Mouse (Mus musculus) neural tube, embryonic 10.5 days (tissue): Measurements from ENCODE around the gene Alg1.

Experiments used
- DNase-seq: peaks from one replicate; pipeline ENCODE4 v3.0.0-alpha.2; 2017; ENCODE audit warnings: low spot score; ENCODE audit errors: extremely low spot score

The Alg1 gene

DNA sequence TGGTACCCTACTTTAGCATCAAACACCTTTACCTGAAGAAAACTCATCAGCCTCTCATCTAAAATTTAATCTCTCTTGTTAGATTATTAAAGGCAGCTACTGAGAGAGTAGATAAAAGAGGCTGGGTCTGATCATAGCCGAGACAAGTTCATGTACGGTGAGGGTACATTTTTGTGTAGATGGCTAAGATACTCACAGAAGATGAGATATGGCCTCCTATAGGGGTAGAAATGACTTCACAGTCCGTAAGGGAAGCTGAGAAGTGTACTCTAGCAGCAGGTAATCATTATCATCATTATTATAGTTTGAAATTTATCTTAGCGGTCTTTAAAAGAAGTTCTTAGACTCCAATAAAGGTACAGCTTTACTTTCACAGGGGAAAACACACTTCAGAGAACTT is 439 bp upstream of the Alg1 start:
- no peak for DNase-seq

- DNase-seq = no peak
Observed at GRCm38 (mm10) chr16:5242355-5242754, 8.9 kb downstream of the Alg1 start.

DNA sequence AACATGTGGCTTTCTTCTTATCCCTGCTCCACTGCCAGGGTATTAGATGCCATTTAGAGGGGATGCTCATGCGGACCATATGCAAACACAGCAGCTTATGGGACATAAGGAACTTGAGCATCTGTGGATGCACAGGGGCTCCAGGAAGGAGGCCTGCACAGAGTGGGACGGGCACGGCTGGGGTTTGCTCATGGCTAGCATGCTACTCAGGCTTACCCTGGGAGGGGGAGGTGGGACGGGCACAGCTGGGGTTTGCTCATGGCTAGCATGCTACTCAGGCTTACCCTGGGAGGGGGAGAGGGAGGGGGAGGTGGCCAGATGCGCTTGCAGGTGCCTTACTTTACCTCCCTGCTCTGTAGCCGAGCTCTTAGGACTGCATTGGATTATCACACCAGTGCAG is 9.5 kb downstream of the Alg1 start:
- no peak for DNase-seq

GRCm38 (mm10) chr16:5244411-5244810 is 11.0 kb downstream of the Alg1 start:
- peak; percentile 54 for DNase-seq

DNA sequence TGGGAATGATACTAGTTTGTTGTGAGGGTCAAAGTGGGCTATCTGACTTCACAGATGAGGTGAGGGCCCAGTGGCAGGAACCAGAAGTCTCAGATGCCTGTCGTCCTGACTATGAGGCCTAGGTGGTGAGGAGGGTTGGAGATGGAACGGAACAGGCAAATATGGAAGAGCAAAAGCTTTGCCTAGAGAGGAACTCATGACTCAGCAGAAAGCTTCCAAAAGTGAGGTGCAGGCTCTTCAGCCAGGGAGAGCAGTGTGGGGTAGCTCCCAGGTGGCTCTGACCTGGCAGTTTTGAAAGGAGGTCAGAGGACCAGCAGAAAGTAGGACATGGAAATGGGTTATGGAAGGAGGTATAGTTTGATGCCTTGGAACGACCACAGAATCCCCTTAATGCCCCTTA is 17.5 kb downstream of the Alg1 start:
- no peak for DNase-seq

- no peak for DNase-seq
Observed at GRCm38 (mm10) chr16:5252260-5252659, 18.8 kb downstream of the Alg1 start.

DNA sequence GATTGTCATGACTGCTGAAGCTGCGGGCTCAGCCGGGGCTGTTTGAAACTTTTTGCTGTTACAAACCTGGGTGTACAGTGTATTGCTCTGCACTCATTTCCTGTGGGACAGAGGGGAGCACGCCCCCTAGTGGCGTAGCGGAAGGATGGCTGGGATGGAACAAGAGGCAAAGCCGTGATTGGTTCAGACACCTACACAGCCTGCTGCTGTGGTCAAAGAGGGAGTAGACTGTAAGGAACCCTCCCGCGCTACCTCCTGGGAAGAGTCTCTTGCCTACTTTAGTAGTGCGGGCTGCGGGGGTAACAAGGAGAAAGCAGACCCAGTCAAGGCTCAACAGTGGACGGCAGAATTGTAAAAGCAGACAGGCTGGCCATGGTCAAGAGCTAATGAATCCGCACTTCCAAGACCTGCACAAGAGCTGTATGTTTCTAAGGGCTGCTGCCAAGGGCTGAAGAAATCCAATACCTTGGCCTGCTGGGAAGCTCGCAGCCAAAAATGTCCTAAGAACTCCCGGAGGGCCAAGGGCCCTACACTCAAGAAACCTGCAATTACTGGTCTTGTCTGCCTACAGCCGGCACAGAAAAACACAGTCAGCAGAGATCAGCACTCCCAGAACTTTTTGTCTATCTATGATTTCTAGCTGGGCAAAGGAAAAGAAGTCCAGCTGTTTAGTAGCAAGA is 21.1 kb downstream of the Alg1 start:
- peak; percentile 80 for DNase-seq

- DNase-seq = peak; percentile 20
Observed at GRCm38 (mm10) chr16:5255081-5255740, 21.8 kb downstream of the Alg1 start.

DNA sequence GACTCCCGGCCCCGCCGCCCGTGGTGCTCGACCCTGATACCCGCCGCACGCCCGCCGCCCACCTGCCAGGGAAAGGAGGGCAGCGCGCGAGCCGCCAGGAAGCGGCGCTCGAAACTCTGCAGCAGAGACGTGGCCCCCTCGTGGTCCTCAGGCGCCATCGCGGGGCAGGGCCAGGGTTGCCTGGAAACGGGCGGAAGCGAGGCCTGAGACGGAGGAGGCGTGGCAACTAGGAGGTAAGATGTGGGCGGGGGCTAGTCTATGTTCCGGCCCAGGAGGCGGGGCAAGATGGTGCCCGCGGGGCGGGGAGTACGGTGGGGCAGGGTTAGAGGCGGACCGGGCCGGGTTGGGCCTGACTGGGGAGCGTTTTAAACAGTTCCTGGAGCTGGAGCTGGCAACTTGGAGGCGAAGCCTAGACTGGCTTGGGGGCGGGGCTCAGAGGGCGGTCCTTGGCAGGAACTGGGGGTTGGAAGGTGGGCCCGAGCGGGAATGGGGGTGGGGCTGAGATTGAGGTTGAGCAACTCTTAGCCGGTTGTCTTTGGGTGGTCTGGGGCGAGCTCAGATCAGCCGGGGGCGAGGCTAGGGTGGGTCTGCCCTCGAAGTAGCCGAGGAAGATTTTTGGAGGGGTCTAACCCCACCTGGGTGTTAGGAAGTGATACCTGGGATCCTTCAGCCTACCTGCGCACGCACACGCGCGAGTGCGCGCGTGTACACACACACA is 22.5 kb downstream of the Alg1 start, which contains the start of gene Eef2kmt:
TSS of gene Eef2kmt (minus strand) at position 205 of the 718 bp plus-strand sequence.
- peak; percentile 99 for DNase-seq

GRCm38 (mm10) chr16:5263156-5263555 is 29.7 kb downstream of the Alg1 start:
- DNase-seq = no peak

- DNase-seq = no peak
Observed at GRCm38 (mm10) chr16:5263926-5264325, 30.5 kb downstream of the Alg1 start.

GRCm38 (mm10) chr16:5271411-5272035 is 38.1 kb downstream of the Alg1 start:
- no peak for DNase-seq

GRCm38 (mm10) chr16:5272371-5272770 is 39.0 kb downstream of the Alg1 start:
- no peak for DNase-seq

- DNase-seq = no peak
Observed at GRCm38 (mm10) chr16:5279571-5280222, 46.3 kb downstream of the Alg1 start.

DNA sequence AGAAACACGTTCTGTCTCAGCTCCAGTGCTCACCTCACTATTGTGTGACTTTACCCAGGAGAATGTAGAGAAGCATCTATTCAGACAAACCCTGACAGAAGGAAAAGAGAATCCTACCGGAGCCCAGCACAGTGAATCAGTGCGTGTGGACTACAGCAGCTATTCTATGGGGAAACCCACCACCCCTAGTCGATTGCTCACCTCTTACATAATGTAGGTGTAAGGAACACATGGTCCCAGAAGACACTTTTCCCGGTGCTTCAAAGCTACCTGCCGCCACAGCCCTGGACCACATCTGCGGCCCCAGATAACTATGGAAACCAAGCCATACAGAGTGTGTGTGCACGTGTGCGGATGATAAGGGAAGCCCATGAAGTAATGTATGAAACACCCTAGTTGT is 49.3 kb downstream of the Alg1 start:
- no peak for DNase-seq

GRCm38 (mm10) chr16:5285376-5285775 is 52.0 kb downstream of the Alg1 start:
- DNase-seq = no peak
